Mouse (Mus musculus) gonadal fat pad, adult 2 months (tissue): ENCODE measurements at regions not wholly inside any gene's neighbourhood (a gene's known extent, or its start where the extent isn't known, plus 50 kb on each side); places are given as distances from the start of the nearest gene placed in this dataset.

ENCODE experiments used
- DNase-seq: peaks from one replicate; pipeline ENCODE4 v3.0.0-alpha.2; 2012; ENCODE audit warnings: low read depth

DNA sequence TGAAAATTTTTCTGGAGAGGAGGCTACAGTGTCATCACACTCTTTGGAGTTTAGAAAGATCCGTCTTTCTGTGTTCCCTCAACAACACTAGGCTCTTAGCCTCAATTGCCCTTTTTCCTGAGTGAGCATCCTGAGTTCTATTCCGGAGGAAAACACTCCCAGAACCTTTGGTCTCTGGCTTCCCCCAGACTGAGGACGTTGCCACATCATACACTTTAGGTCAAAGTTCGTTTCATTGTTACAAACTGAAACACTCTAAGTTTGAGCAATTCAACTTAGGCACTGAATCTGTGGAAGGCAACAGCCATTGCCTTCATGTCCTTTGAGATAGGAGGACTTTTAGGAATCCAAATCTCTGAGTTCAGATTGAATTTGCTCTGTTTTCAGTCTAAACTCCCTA is 85.0 kb downstream of the Arl4a start:
- no peak for DNase-seq

DNA sequence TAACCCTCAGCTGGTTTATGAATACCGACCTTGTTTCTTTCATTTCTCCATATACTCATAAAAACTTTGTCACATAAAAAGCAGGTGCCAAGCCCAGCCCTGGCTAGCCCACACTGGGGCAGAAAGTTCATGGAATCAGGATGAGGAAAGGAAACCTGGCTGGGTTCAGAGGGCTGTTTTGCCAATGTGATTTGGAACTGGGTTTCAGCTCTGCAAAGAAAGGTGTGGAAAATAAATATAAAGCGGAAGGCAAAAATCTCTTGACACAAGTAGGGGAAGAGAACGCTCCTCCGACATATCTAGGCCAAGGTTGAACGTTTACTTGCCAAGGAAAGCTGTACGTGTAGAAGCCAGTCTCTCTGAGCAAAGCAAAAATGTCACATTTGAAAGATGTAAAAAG is 85.9 kb downstream of the Arl4a start:
- DNase-seq = no peak

DNA sequence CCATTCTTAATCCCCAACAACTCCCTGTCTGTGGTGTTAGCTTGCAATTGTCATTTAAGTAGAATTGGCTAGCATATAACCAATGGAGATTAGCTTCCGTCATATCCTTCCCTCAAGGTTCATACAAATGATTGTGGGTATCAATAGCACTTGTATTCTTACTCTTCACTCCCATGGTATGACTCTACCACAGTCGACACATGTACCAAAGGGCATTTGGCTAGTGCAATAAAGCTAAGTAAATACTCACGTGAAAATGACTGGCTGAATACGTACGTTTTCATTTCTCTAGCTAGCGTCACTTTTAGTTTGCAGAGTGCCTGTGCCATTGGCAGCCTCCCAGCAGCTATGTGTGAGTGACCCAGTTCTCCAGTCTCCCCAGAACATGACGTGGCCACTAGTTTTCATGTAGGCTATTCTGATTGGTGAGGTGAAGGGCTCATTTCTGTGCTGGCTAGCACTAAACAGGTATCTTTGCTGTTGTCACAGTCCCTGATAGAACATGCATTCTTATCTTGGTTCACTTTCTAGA is 87.5 kb downstream of the Arl4a start:
- DNase-seq = no peak

DNA sequence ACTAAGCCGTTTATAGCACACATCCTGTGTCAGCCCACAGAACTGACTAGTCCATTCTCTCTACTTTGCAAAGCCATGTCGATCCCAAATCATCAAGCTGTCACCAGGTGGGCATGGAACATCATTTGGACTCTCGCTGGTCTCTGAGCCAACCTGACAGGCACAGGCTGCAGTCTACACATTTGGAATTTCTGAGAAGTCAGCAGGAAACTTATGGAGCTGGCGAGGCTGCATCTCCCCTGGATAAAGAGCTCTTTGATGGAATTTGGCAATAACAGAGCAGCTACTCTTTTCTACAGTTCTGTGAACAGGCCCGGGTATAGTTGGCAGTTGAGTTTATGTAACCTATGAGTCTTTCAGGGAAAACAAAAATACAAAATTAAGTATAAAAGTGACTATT is 94.9 kb downstream of the Arl4a start:
- no peak for DNase-seq

DNA sequence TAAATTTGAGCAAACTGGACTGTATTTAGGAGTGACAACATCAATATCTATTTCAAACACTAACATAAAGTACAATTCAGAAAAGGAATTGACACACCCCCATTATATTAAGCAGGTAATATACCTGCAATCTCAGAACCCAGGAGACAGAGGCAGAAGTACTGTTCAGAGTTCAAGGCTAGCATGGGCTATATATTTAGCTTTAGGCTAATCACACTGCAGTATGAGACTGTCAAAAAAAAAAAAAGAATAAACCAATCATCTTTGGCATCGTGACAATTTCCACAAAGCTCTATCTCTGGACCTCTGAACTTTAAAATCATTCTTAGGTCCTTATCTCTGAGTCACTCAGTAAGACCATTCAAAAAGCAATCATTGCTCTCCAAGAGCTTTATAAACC is 96.7 kb downstream of the Arl4a start:
- DNase-seq = no peak

DNA sequence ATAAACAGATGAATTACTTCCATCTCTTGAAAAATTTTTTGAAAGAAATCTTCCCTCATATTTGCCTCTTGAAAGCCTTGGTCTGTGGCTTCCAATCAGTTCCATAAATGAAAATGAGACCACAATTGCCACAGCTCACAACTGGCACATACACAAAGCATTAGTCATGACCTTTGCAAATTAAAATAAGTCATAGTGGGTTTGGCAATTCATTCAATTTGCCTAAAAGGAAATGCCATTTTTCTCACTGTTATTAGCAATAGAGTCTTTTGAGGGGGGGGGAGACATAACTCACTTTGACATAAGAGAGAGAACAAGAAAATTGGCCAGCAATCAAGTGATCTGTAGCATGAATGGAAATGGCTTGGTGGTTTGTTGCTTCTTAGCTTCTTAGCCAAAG is 98.8 kb downstream of the Arl4a start:
- DNase-seq = no peak

DNA sequence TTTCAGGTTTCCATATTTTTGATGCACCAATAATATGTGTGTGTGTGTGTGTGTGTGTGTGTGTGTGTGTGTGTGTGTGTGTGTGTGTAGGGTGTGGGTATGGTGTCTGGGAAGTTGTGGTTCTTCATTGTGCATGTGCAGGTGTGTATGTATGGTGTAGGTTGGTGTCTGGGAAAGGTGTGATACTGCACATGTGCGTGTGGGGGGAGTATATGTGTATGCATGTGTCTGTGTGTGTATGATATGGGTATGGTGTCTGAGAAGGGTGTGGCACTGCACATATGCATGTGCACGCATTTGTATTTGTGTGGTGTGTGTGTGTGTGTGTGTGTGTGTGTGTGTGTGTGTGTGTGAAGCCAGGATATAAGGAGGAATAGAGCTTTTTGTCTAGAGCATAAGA is 99.6 kb downstream of the Arl4a start:
- DNase-seq = no peak

DNA sequence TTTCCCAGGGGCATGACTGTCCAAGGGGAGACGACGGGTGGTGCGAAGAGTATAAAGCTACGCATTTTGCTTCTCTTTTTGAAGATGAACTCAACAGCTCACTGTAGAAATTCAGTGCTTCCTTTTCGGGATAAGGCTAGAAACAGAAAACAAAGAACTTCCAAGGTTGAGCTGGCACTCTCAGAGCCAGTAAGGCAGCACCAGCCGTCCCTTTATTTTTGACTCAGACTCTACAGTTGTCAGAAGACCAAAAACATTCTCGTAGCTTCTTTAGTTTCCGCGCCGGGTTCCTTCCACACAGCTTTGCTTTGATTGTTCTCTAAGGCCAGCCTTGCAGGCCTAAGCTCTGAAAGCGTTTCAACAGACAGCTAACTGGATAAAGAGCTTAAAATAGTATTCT is 101.5 kb downstream of the Arl4a start:
- no peak for DNase-seq

DNA sequence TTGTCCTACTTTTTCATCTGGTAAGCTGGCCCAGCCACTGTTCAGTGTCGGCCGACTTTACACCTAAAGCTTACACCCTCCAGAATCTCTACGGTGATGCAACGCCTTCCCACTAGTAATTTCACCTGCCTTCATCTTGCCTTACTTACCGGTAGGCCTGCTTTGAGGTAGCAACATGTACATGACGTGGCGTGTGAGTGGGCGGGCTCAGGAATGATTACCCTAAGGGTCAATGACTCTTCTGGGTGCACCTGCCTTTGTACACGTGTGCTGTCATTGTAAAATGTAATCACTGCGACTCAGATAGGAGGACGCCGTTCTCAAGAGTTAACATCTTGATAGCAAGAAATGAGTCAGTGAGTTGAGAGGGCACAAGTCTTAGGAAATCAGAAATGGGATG is 102.0 kb downstream of the Arl4a start:
- DNase-seq = no peak

DNA sequence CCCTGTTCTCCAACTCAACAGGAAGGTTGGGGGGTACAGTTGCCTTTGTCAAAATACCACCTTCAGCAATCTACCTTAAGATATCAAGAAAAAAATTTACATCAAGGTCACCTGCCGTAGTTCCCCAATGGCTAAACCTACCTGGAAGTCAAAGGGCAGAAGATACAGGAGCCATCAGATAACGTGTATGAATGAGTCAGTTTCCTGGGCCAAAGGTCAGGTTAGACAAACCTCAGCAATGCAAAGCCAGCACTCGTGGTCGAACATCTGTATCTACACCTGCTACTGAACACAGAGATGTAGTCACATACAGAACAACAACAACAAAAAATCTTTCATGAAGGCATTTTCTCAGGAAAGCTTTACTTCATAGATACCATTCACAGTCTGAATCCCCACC is 102.9 kb downstream of the Arl4a start:
- no peak for DNase-seq

DNA sequence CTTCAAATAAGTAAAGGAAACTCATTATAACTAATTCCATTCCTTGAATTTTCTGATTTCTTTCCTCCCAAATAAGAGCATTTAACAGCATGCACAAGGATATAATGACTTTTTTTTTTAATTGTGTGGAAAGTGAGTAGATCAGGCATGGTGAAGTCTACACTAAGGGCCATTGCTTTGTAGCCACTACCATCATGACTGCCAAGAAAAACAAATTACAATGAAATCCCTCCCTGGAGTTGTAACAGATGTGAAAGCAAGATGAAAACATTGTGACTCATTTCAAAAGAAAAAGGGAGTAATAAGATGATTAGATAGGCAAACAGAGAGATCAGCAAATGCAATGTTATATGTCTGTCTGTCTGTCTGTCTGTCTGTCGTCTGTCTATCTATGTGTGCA is 106.6 kb downstream of the Arl4a start:
- DNase-seq = no peak

DNA sequence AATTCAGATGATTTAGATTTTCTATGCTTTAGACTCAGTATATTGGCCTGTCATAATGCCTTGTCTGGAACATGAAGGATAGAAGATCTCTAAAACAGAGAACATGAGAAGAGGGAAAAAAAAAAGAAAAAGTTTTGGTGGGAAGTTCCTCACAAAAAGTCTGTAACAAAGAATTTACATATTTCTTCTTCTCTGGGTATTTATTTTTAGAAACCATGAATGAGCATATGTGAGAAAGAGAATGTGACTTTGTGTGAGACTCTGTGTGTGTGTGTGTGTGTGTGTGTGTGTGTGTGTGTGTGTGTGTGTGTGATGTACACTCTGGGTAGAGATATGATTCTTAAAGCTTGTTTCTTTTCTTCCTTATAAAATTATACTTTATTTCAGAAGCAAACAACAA is 109.9 kb downstream of the Arl4a start:
- DNase-seq = no peak

DNA sequence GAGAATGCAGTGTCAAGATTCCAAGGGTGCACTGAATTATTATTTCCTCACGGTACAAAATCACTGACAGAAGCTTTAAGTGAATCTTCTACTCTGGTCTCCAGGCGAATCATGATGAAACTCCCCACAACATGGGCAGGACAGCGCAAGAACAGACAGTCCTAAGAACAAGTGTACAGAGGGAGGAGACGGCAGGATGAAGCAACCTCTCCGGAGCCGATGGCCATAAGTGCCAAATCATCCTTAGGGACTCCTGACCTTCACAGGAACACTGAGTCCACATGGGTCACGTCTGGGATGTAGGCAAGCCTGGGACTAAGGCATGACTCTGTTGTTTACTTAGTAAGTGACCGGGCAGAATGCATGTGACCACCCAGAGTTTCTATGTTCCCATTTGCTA is 110.8 kb downstream of the Arl4a start:
- DNase-seq = peak; percentile 75

DNA sequence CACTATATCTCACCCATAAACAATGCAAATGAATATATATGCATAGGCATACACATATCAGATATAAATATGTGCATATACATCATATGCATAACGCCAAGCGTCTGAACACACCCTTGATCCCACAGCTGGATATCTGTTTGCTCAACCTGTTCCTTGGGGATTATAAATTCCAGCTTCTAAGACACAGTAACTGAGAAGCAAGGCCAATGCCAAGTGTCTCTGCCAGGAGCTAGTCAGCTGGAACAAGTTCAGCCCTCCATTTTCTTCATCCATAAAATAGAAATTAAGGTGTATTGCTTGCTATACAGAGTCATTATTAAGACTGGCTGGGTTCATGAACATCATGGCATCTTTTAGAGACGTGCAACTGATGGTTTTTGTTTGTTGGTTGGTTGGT is 116.3 kb downstream of the Arl4a start:
- no peak for DNase-seq

DNA sequence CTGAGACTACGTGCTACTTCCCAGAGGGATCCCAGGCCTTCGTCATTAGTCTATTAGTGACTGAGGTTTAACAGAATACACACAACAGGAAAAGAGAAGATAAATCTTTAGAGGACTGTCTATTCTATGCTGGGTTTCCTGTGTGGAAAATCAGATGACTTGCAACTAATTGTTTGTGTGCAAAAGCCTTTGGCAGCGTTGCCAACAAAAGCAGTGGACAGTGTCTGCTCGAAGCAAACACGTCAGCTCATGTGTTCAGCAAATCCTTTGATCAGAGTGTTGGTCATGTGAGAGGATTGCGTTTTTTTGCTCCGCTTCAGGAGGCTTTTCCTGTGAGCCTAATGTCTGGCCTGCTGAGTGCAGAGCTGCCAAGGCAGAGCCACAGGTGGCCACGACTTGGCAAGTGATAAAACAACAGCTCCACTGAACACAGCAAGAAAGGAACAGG is 117.3 kb downstream of the Arl4a start:
- DNase-seq = no peak

DNA sequence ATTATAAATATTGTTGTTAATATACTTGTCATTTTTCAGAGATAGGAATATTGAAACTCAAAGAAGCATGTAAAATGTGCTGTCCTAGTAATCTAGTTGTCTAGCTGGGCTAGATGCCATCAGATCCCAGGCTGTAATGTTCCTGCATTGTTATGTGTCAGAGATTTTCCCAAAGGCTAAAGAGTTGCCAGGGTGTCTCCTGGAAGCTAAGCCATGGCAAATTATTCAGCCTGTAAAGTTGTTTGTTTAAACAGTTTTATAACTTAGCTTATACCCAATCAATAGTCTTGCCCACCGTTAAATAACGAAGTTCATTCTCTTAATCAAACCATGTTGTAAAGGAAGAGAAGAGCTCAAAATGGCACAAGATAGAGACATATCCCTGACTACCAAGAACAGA is 117.9 kb downstream of the Arl4a start:
- no peak for DNase-seq

DNA sequence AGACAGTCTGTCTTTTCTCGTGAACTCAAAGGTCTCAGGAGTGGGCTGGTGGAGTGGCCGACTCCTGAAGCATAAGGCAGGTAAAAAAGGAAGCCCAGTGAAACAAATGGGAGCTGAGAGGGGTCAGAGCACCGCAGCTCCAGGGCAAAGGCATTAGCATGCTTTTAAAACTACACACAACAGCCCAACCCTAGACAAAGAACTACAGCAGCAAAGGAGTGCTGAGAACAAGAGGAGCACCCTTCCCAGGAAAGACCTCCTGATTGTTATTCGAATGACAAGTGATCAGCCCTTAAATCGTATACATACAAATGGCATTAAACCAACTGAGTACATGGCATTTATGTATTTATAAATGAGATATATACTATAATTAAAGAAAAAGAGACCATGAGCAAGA is 149.3 kb downstream of the Arl4a start:
- no peak for DNase-seq

DNA sequence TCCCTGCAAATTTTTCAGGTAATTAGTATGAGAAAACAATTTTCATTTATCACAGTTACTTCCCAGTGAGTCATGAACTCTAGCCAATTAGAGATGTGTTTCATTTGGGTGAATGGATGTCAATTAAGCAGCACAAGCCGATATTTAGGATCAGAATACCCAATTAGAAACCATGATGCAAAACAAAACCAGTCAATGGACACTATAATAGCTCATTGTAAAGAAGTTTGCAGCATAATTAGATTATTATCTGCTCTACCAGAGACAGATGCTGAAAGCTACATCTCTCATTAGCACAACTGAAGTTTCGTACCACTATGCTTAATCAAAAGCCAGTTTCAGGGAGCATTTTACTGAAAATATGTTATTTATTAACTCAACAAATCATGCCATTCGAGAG is 152.5 kb downstream of the Arl4a start:
- DNase-seq = no peak

DNA sequence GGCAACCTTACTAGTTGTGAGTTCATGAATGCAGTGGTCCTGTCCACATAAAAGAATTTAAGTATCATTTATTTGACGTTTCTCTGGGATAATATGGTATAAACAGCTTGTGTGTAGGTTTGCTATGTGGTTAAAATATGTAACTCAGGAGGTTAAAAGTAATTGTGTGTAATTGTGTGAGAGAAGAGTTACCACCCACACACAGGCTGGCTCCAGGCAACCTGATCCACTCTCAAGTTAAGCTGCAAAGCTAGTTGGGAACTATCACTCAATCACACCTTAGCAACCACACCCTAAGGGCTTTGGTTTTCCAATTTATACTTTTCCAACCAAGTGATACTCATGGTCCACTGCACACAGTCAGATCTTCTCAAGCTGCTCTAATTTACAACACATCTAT is 157.5 kb downstream of the Arl4a start:
- DNase-seq = no peak

DNA sequence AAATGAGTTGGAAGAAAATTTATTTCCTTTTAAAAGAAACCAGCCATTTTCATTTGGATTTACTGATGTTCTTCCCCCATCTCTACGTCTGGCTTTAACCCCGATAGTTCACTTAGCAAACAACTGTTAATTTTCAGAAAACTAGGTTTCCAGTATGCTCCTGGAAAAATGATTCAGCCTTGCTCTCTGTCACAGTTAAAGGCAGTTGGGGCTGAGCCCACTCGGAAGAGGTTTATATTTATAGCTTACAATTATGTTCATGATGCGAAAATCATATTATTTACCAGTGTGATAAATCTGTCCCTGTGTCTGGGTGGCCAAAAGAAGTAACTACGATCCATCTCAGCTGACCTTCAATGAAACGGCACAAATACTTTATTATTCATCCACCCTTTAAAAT is 163.9 kb downstream of the Arl4a start:
- no peak for DNase-seq

DNA sequence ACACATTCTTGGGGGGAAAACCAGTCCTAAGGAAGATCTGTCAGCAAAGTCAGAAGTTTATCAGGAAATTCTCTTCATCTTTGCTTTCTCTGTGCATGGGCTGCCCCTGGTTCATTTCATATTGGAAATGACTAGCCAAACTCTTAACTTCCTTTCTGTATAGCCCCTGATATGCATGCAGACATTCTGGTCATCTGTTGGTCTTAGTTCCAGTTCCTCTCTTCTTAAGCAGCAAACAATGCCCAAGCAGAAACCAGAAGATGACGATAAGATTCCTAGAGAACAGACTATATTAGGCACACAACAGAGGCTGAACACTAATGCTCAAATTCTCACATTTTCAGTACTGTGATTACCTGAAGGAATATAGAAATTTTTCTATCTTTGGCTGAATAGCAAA is 176.0 kb downstream of the Arl4a start:
- no peak for DNase-seq

DNA sequence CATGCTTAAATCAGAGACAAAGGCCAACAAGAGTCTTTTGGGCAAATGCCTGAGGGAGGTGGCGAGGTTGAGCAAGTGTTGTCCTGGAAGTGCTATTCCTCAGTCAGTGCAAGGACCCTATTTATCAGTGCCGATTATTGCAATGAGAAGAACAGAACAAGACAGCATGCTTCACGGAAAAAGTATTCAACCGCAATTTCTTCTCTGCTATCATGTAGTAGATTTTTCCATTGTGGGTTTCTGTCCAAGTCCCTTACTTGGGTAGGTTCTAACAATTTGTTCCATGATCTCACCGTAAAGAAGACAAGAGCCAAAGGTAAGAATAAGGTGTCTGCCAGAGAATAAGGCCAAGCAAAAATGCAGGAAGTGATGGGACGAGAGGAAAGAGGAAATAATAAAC is 186.2 kb downstream of the Arl4a start:
- DNase-seq = no peak

DNA sequence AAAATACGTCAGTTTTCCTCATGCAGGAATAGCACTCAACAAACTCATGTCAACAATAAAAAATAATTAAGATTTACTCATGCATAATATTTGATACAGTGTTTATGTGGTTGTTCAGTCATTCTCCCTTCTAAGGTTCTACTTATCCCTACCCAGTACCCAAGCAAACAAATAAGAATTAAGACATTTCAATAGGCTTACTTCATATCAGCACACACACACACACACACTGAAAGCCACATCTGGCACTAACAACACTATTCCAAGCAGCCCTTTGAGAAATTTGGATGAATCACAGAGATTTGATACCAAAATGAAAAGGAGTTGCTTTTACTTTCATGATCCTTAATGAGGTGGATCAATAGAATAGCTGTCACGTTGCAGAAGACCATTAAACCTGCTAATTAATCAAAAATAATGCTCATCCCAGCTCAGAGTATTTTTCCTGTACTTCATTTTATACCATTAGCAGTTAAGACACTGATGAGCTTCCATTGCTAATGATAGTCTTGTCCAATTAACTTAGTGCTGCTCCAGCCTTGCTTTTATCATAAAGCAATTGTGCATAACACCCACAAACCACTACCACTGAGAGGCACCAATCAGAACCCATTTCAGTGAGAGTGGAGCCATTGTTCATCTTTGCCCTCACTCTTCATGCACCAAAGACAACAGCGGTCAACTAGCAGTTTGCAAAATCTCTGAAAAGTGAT is 188.3 kb downstream of the Arl4a start:
- no peak for DNase-seq

DNA sequence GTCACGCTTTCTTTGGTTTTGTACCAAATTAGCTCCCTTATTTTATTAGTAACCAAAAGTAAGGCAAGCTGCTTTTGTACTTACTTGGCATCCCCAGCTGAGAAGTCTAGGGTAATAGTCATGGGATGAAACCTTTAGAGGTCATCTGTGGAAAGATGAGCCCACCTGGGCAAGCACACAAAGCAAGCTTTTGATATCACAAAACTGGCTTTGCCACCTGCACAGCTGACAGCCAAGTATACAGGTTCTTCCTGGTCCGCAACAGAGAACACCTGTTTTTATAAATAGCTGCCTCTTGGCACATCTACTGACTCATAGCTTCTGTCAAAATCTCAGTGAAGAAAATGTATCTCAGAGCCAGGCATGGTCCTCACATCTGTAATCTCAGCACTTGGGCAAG is 197.2 kb downstream of the Arl4a start:
- DNase-seq = no peak
